Mouse (Mus musculus) MEL (cell line): ENCODE measurements around the gene Drg1. TPM values are rescaled to one million over a fixed set of nuclear protein-coding genes. Genes with fewer than 3 reads are reported as not detected.
"Not testable (repeated sequence)": the region's sequence is repeated elsewhere in the genome, so short reads cannot be mapped to it uniquely, and the experiment has no call there.

Experiments
- DNase-seq: peaks from one replicate; pipeline ENCODE4 v3.0.0; 2011; ENCODE audit warnings: low read depth, low spot score
- H3K27ac ChIP-seq: 2 replicates; pipeline ENCODE4 v1.5.1; 2012; ENCODE audit warnings: low read depth, mild to moderate bottlenecking, control low read depth, low read length, moderate library complexity; ENCODE audit not compliant: control insufficient read depth
- H3K27me3 ChIP-seq, 2 experiments: fragments of 150-350 bp in 1 of 2; sonication (generic) in 1 of 2; 2 replicates each; pipeline ENCODE4 v1.6.1; 2012; ENCODE audit warnings: low read length in 2 of 2, mild to moderate bottlenecking in 2 of 2, improper control_type of control experiment in 1 of 2, moderate library complexity in 1 of 2; ENCODE audit not compliant: insufficient read depth in 2 of 2, control insufficient read depth in 1 of 2
- H3K36me3 ChIP-seq, 2 experiments: 2 replicates each; pipeline ENCODE4 v1.6.1; 2012 to 2014; ENCODE audit warnings: low read length in 2 of 2, improper control_type of control experiment in 1 of 2, inconsistent platforms in 1 of 2, mild to moderate bottlenecking in 1 of 2; ENCODE audit not compliant: insufficient read depth in 2 of 2, control insufficient read depth in 1 of 2
- H3K4me1 ChIP-seq, 2 experiments: fragments of 150-350 bp in 1 of 2; sonication (generic) in 1 of 2; 2 replicates each; pipeline ENCODE4 v1.6.1; 2012; ENCODE audit warnings: low read length in 2 of 2, improper control_type of control experiment in 1 of 2, mild to moderate bottlenecking in 1 of 2; ENCODE audit not compliant: insufficient read depth in 2 of 2, control insufficient read depth in 1 of 2
- H3K4me3 ChIP-seq, 2 experiments: fragments of 150-350 bp in 1 of 2; sonication (generic) in 1 of 2; 2 replicates each; pipeline ENCODE4 v1.5.1; 2012; ENCODE audit warnings: low read depth in 2 of 2, low read length in 2 of 2, mild to moderate bottlenecking in 2 of 2, moderate library complexity in 2 of 2, control low read depth in 1 of 2, improper control_type of control experiment in 1 of 2; ENCODE audit not compliant: control insufficient read depth in 1 of 2, insufficient read depth in 1 of 2
- H3K79me2 ChIP-seq: 2 replicates; pipeline ENCODE4 v1.6.1; 2012; ENCODE audit warnings: mild to moderate bottlenecking, low read length, moderate library complexity; ENCODE audit not compliant: control insufficient read depth, poor library complexity, insufficient read depth
- H3K9ac ChIP-seq: 2 replicates; pipeline ENCODE4 v1.6.1; 2012; ENCODE audit warnings: low read depth, mild to moderate bottlenecking, control low read depth, low read length, moderate library complexity; ENCODE audit not compliant: control insufficient read depth, poor library complexity, severe bottlenecking
- H3K9me3 ChIP-seq: fragments of 150-350 bp; sonication (generic); replicated peaks from 2 replicates; pipeline ENCODE4 v1.6.1; 2012; ENCODE audit warnings: mild to moderate bottlenecking, low read length, improper control_type of control experiment, moderate library complexity; ENCODE audit not compliant: insufficient read depth
- ZNF384 ChIP-seq: IDR thresholded peaks from 2 replicates; pipeline ENCODE4 v1.6.1; 2012; ENCODE audit warnings: low read depth, mild to moderate bottlenecking, inconsistent platforms, low read length, improper control_type of control experiment
- polyA plus RNA-seq, 2 experiments: library from polyadenylated mRNA; stranded (reverse) in 1 of 2; unstranded in 1 of 2; fragments of >175 nt in 1 of 2; fragments of >200 nt in 1 of 2; gene quantifications; 2 replicates each; pipeline versions ENCODE4 v1.2.1 to v1.2.4; 2012; ENCODE audit warnings: low replicate concordance in 2 of 2, low read depth in 1 of 2; ENCODE audit not compliant: insufficient read length in 2 of 2, insufficient read depth in 1 of 2, missing spikeins in 1 of 2
- total RNA-seq: library from RNA; depleted of rRNA; stranded (reverse); fragments of 300-350 nt; gene quantifications from 2 replicates; pipeline ENCODE4 v1.2.3, GENCODE M21; 2012

Drg1 gene
- total and polyA plus RNA-seq, 3 experiments: 161 to 1,664 (median 212) TPM

DNA sequence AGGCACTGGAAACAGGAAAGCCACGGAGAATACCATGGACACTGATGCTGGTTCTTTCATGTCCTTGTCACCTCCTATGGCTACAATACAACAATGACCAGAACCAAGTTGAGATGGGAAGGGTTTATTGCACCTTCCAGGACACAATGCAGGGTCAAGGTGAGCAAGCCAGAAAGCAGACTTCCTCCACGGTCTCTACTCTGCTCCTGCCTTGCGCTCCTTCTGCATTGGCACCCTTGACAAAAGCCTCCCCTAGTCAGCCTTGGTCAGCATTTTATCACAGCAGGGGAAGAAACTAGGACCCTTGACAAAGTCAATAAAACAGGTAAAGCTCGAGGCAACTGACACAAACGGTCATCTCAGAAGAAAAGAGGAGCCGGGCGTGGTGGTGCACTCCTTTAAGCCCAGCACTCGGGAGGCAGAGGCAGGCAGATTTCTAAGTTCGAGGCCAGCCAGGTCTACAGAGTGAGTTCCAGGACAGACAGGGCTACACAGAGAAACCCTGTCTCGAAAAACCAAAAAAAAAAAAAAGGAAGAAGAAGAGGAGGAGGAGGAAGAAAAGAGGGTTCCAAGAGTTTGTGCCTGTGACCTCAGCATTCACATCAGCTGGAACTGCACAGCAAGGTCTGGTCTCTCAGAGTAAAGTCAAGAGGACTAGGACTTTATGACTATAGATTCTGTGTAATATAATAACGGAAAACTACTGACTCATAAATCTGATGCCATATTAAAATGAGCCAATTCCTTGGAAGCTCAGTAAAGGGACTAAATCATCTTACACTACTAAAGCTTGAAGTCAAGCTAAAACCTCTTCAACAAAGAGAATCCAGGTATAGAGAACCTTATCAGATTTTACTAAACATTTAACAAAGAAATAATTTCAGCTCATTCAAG, 92.5 kb downstream of the Drg1 start:
- not testable (repeated sequence) for H3K27me3 ChIP-seq, H3K9ac ChIP-seq, H3K4me3 ChIP-seq, H3K9me3 ChIP-seq, H3K36me3 ChIP-seq, H3K79me2 ChIP-seq, H3K27ac ChIP-seq, H3K4me1 ChIP-seq
- DNase-seq: peak; percentile 42
- peak; percentile 36; the same call in 1 of the 2 replicates for TF ChIP-seq ZNF384

- DNase-seq, H3K27ac ChIP-seq, H3K4me1 ChIP-seq, H3K79me2 ChIP-seq, H3K9me3 ChIP-seq, H3K4me3 ChIP-seq, H3K36me3 ChIP-seq, H3K27me3 ChIP-seq, H3K9ac ChIP-seq: not testable (repeated sequence)
Measured at GRCm38 (mm10) chr11:3172526-3172925, 93.7 kb downstream of the Drg1 start.

- not testable (repeated sequence) for H3K9ac ChIP-seq, DNase-seq, H3K9me3 ChIP-seq, H3K4me1 ChIP-seq, H3K27ac ChIP-seq, H3K79me2 ChIP-seq, H3K27me3 ChIP-seq, H3K36me3 ChIP-seq, H3K4me3 ChIP-seq
Measured at GRCm38 (mm10) chr11:3171931-3172330, 94.3 kb downstream of the Drg1 start.

GRCm38 (mm10) chr11:3169042-3169441, 97.2 kb downstream of the Drg1 start:
- not testable (repeated sequence) for H3K4me1 ChIP-seq, H3K4me3 ChIP-seq, H3K9me3 ChIP-seq, DNase-seq, H3K36me3 ChIP-seq, H3K79me2 ChIP-seq, H3K27me3 ChIP-seq, H3K9ac ChIP-seq, H3K27ac ChIP-seq

- not testable (repeated sequence) for H3K79me2 ChIP-seq, H3K27ac ChIP-seq, H3K9ac ChIP-seq, H3K9me3 ChIP-seq, H3K27me3 ChIP-seq, H3K36me3 ChIP-seq, H3K4me1 ChIP-seq, H3K4me3 ChIP-seq
- peak; percentile 36 for DNase-seq
Measured at GRCm38 (mm10) chr11:3167571-3168001, 98.6 kb downstream of the Drg1 start.

- not testable (repeated sequence) for H3K9ac ChIP-seq, H3K4me3 ChIP-seq, DNase-seq, H3K4me1 ChIP-seq, H3K27me3 ChIP-seq, H3K9me3 ChIP-seq, H3K36me3 ChIP-seq, H3K27ac ChIP-seq, H3K79me2 ChIP-seq
Measured at GRCm38 (mm10) chr11:3167129-3167528, 99.1 kb downstream of the Drg1 start.

DNA sequence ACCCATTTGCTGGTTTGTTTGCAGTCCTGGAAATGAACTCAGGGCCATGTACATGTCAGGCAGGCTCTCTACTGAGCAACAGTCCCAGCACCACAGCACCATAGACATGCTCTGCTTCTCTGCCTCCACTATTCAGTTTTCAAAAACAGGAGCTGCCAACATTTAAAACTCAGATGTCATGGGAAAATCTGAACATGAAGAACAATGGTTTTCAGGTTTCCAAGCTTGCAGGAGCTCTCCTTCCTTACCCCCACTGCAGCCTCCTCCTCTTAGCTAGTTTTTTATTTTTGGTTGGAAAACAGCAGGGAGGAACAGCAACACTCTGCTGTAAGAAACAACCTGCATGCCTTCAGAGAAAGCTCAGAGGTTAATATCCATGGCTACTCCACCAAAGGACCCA, 99.9 kb downstream of the Drg1 start:
- H3K79me2 ChIP-seq, H3K9ac ChIP-seq, H3K27ac ChIP-seq, H3K27me3 ChIP-seq, H3K36me3 ChIP-seq, H3K4me1 ChIP-seq, H3K4me3 ChIP-seq, DNase-seq, H3K9me3 ChIP-seq: not testable (repeated sequence)
